Mouse (Mus musculus): Measurements from ENCODE around the gene Insm1.

DNA sequence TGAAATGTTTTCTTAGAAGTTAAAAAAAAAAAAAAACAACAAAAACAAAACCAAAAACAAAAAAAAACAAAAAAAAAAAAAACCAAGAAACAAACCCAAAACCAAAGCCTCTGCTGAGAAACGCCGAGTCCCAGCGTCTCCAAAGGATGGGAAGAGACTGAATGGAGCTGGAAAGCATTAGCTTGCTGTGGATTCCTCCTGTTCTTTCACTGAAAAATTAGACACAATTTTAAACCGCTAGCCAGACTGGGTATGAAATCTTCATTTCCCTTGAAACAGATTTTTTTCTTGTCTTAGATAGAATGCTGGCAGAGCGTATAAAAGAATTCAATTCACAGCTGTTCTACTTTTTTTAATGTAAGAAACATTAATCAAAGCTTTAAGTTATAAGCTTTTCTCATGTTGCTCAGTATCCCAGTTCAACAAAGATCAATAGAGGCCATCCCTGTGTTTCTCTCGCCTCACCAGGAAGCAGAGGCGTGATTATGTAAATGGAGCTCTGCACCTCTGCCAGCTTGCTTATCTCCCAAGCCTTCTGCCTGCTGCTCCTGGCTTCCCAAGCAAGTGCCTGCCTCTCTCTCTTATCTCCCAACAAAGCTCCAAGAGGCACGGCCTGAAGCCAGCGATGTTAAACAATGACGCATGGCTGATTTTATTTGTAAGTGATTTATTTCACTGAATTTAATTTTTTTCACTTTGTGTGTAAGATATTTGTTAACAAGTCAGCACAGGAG, 37.2 kb downstream of the Insm1 start:
- no peak for TF ChIP-seq CTCF (IDR thresholded peaks at IDR 0.05; ENCODE audit: low read depth, low read length)
- no peak for TF ChIP-seq POLR2A (IDR thresholded peaks at IDR 0.05; ENCODE audit: insufficient read depth, low read length)

All from ES-Bruce4 (cell line).